Mouse (Mus musculus) thymus, postnatal 10 days (tissue): ENCODE measurements at regions not wholly inside any gene's neighbourhood (a gene's known extent, or its start where the extent isn't known, plus 50 kb on each side); places are given as distances from the start of the nearest gene placed in this dataset.
"Not testable (repeated sequence)": the region's sequence is repeated elsewhere in the genome, so short reads cannot be mapped to it uniquely, and the experiment has no call there.

ENCODE experiments used
- DNase-seq, 2 experiments: peaks; one replicate each; pipeline ENCODE4 v3.0.0; 2021; ENCODE audit warnings: low spot score in 2 of 2

DNA sequence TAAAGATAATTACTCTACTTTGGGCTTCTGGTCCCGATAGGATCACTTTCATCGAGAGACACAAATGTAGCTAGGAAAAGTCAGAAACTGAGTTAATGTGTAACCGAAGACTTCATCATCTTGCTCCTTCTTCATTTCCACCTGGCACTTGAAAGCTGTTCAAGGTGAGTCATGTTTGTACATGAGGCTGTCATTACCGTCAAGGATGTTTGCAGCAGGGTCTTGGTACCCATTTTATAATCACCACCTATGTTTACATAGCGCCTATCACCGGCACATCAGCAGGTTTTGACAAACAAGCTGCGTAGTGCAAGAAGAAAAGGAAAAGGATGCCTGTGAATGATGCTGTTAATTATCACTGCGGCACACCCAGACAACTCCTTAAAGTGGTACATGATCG, 377.0 kb upstream of the Zfp703 start:
- DNase-seq = no peak

GRCm38 (mm10) chr8:26608001-26608400, 369.1 kb upstream of the Zfp703 start:
- no peak for DNase-seq

DNA sequence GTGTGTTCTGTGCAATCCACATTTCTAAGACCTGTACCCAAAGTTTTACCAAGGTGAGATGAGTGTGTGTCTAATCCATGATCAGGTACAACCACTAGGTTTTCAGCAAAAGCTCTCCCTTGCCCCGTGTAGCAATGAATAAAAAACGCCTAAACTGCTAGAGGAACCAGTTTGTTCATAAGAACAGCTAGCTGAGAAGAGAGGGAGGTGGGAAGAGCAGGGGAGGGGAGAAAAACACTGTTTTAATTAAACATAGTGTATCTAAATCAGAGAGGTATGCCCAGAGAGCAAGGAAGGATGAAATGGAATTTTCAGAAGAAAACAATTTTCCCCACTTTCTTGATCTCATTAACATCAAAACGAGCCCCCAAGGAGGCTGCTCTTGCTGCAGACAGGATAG, 368.5 kb upstream of the Zfp703 start:
- DNase-seq = no peak

DNA sequence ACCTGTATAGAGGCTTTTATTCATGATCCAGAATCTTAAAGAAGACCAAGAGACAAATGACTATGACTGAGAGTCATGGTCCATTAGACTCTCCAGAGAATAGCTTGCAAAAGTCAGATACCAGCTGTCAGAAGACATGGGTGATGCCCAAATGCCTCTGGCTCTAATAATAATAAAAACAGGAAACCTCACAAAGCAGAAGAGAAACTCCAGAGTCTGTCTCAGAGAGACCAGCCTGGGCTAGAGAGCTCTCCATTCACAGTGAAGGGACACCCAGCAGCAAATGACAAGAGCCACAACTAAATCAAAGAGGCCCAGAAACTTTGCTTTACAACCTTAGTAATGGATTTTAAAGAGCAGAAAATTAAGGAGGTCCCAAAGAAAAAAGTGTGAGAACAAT, 365.0 kb upstream of the Zfp703 start:
- DNase-seq = no peak

- DNase-seq = no peak
Observed at GRCm38 (mm10) chr8:26622311-26623052, 354.6 kb upstream of the Zfp703 start.

- no peak for DNase-seq
Observed at GRCm38 (mm10) chr8:26626186-26626585, 350.9 kb upstream of the Zfp703 start.

DNA sequence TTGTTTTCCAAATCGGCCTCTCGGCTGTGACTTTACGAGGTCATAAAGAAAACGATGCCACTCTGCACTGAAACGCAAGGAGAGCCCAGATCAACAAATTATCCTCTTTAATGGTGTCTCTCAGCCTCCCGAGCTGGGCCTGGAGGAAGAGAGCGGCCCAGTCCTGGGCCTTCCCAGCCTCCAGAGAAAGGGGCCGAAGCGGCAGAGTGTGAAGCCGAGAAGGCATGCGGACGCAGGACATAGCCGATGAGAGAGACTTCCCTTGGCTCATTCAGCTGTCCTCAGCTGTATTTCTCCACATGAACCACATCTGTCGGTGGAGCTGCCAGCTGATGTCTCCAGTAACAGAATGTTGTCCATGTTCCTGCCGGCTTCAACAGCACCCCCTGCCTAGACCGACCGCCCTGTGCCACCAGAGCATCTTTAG, 350.5 kb upstream of the Zfp703 start:
- no peak for DNase-seq

DNA sequence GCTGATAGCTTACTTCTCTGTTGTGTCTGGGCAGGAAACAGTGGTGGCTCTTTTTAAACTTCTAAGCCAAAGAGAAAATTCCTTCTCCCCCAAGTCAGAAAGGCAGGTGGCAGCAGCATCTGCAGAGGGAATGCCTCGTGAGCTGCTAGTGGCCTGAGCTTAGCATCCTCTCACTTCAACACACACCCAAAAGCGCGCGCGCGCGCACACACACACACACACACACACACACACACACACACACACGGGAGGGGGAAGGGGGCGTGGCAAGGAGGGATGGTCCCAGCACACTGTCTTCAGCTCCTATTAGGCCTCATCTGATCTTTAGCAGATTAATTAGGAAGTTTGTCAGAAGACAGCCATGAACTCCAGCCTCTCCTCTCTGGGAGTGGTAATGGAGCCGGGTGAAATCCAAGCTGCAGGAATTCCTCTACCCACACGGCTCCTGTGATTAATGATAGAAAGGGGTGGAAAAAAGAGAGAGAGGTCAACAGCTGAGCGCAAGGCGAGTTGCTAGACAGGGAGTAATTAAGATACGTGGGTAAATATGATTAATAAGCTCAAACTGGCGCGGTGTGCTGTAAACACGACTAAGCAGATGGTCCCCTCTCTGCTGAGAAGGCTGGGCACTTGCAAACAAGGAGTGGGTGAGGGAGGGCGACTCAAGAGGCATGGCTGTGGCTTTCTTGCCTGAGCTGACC, 349.8 kb upstream of the Zfp703 start:
- no peak for DNase-seq

DNA sequence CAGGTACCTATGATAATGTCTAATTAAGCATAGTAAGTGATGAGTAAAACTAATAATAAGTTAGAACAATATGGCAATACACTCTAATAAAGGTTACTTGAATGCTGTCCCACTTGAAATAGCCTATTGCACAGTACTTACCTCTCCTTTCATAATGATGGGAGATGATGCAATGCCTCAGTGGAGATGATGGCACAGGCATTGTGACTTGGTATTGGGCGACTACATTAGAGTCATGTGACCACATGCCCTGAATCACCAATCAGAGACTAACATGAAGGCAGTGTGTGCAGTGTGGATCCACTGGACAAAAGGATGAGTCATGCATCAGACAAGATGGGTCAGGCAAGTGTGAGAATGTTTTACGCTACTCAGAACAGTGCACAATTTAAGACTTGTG, 346.6 kb upstream of the Zfp703 start:
- no peak for DNase-seq

DNA sequence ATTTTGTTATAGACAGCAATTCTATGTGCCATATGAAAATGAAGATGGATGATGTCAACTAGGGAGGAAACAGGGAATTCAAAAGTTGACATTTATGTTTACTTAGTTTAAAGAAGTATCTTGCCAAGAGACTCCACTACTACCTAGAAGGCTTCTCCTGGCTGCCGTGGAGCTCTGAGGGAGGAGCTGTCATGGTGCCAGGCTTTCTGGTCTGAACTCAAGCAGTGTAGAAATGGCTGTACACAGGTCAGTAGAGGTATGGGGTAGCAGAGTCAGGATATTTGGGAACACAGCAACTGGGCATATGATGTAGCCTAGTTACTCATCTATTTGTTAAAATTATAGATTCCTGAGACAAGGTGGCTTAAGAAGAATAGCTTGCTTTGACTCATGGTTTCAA, 341.4 kb upstream of the Zfp703 start:
- DNase-seq = no peak

- DNase-seq = not testable (repeated sequence)
Observed at GRCm38 (mm10) chr8:26645375-26645774, 331.8 kb upstream of the Zfp703 start.

- DNase-seq = no peak
Observed at GRCm38 (mm10) chr8:26650287-26650686, 326.8 kb upstream of the Zfp703 start.

- no peak for DNase-seq
Observed at GRCm38 (mm10) chr8:26655897-26656296, 321.2 kb upstream of the Zfp703 start.

- DNase-seq = no peak
Observed at GRCm38 (mm10) chr8:26656310-26657075, 320.6 kb upstream of the Zfp703 start.

DNA sequence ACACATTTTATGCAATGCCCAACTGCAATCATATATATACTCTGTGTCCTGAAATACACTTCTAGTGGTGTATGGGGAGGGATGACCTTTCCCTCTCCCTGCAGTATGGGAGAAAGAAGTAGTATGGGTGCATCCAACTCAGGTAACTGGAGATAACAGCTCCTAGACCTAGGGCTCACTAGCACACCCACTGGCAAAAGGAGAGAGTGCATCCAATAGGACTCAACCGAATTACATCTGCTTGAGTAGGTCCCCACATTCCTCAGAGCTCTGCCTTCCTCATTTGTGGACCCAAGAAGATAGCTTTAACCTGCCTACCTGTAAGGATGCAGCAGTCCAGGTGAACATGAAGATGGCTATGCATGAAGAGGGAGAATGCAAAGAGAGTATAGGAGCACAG, 317.7 kb upstream of the Zfp703 start:
- DNase-seq = peak in 1 of 2 experiments; percentile 4

DNA sequence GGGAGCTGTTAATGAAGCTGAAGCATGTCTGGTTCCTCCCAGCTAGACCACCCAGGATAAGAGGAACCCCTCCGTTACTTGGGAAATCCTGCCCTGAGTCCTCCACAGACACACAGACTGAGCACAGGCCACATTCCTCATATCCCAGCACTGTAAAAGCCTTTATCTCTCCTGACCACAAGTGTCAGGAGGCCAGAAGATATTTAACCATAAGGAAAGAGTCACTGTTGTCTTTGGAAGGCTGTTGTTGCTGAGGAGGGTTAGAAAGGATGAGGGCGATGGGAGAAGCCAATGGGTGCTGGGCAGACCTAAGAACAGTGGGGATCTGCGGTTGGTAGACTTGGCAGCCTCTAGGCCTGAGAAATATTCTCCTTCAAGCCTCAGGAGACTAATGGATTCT, 307.6 kb upstream of the Zfp703 start:
- DNase-seq = no peak

DNA sequence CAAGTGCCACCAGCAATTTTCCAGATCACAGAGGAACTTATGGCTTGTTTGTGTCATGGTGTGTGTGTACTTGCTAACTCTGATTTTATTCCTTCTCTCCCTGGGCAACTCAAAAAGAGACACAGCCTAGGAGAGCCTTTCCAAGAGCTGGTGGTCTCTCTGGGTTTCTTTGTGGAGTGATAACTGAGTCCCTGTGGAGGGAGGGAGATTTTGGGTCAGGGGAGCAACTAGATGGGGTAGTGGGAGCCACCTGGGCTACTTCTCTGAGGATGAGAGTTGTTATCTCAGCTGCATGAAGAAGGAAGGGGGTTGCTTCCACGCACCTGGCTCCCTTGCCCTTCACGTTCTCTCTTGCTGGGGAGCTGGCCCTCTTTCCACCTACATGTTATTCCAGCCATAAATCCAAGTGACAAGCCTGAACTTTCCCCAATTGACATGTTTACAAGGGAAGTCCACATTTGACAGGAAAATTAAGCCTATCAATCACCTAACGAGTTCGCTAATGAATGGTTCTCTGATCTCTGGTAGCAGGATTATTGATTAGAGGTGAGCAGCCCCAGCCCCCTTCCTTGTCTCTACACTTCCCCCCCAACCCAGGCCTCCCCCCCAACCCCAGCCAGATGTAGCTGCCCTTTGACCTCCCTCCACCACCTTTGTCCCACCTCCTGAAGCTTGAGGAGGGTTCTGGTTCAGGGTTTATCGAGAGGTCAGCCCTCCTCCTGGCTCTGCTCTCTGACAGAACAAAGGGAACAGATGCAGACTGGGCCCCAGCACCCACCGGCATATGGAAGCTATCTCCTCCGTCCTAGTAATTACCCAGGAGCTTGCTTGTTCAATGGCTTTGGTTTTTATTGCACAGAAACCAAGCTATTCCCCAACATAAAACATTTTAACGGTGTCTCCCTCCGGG, 304.4 kb upstream of the Zfp703 start:
- DNase-seq = no peak

GRCm38 (mm10) chr8:26677584-26678138, 299.5 kb upstream of the Zfp703 start:
- DNase-seq = no peak

DNA sequence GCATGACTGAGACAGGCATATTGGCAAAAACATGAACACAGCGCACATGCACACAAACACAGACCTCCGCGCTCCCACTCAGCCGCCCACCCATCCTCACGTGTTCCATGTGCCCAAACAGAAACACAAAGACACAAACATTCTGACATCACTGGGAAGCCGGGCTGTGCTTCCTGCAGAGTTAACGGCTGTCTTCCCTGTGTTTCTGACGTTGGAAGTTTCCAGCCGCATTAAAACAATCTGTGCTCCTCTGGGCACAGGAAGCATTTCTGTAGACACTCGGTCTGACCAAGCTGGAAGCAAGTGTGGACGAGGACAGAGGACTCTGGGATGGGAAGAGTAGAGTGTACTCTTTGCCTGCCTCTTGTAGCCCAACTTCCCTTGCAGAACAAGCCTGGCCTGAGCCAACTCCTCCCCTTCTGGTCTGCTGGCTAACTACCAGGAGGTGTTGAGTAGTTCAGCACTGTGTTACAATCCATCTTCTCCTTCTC, 296.2 kb upstream of the Zfp703 start:
- no peak for DNase-seq

DNA sequence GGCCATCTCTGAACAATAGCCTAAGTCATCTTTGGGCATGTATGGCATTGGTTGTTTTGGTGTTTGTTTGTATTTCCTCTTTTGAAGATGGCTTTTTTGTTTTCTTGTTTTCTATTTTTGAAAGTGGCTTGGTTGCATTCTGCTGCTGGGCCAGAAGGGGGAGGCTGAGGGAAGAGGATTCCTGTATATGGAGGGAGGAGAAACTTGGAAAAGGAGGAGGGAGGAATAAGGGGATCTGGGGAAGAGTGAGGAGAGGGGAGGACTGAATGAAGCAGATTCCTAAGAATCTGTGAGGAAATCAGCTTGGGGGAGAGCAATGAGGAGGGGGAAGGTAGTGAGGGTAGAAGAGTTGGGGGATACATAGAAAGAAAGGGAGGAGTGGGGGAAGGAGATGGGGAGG, 290.0 kb upstream of the Zfp703 start:
- DNase-seq = no peak

GRCm38 (mm10) chr8:26688035-26688434, 289.1 kb upstream of the Zfp703 start:
- DNase-seq = no peak
